Mouse (Mus musculus): ENCODE measurements around the gene Gm20721. TPM values are rescaled to one million over a fixed set of nuclear protein-coding genes. Genes with fewer than 3 reads are reported as not detected.
"Not testable (repeated sequence)": the region's sequence is repeated elsewhere in the genome, so short reads cannot be mapped to it uniquely, and the experiment has no call there.

The Gm20721 gene
- polyA plus RNA-seq (2015; fragmentation: Nextera tagmentation; extraction: Ambion mirVana): 34.1 and 63.1 TPM in 2 replicates

DNA sequence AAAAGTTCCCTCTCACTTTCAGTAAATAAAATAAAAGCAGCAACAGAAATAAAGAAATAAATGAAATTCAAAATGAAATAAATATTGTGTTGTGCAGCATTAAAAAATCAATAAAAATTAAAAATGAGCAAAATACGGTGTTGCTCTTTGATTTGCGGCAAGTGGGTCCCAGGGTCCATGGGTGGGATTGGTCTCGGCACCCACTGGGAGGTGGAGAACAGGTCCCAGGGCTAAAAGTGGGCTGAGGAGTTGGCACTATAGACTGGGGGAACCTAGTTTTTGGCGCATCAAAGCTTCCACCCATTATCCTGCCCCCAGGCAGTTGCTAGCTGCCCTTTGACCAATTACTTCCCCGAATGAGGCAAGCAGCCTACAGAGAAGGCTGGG lies at the start of gene Gm20721:
TSS of gene Gm20721 (minus strand) at position 101 of the 387 bp plus-strand sequence.
- Histone ChIP-seq H3K9ac (ENCODE audit: low read length) (no peak within 1 kb of the TSS), H3K36me3 (ENCODE audit: control insufficient read depth, insufficient read depth, low read length) (peaks cover 24% of the 10 kb centered on the region)

DNA sequence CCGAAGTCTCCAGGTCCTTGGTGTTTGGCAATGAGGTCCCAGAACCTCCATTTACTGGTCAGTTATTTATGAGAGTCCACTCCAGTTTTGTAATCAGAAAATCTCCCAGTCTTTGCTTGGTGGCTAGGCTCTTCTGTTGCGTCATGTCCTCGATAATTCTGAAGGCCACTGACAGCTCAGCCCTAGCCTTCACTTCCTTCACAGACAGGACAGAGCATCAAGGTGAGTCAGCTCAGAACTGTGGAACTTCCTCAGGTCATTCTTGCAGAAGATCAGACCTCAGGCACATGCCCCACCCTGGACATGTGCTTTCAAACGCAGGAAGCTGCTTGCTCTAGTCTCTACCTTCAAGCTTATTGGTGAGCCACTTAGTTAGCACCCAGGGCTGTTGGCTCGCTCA lies 46.9 kb upstream of the Gm20721 start:
- H3K4me1 ChIP-seq (ENCODE audit: control insufficient read depth, insufficient read depth, low read length): no peaks in the 10 kb centered on the region
- no peaks in the 10 kb centered on the region for H3K27me3 ChIP-seq (ENCODE audit: control insufficient read depth, insufficient read depth, low read length)
- no peak overlapping the region for H3K9ac ChIP-seq (ENCODE audit: low read length)
- H3K4me3 ChIP-seq (replicated peaks; ENCODE audit: low read length): no peak overlapping the region
- no peak overlapping the region for H3K4me2 ChIP-seq (ENCODE audit: low read depth, low read length)
- 74% methylated on average over 5 of the region's 5 CpGs for WGBS
- ATAC-seq (ENCODE audit: insufficient read depth, low FRiP score): no peak
- no peak overlapping the region for H3K27ac ChIP-seq (ENCODE audit: low read length)
- H3K36me3 ChIP-seq (ENCODE audit: control insufficient read depth, insufficient read depth, low read length): no peaks in the 10 kb centered on the region
- no peaks in the 10 kb centered on the region for H3K9me3 ChIP-seq (replicated peaks; ENCODE audit: control insufficient read depth, low read length)

More for the DNA sequence above, at the start of gene Gm20721:
- Histone ChIP-seq H3K27me3 (ENCODE audit: control insufficient read depth, insufficient read depth, low read length) (no peaks in the 10 kb centered on the region), H3K4me2 (ENCODE audit: low read depth, low read length) (no peak within 1 kb of the TSS), H3K9me3 (replicated peaks; ENCODE audit: control insufficient read depth, low read length) (no peaks in the 10 kb centered on the region), H3K27ac (ENCODE audit: low read length) (no peak within 1 kb of the TSS), H3K4me1 (ENCODE audit: control insufficient read depth, insufficient read depth, low read length) (peaks cover 25% of the 10 kb centered on the region), H3K4me3 (replicated peaks; ENCODE audit: low read length) (no peak within 1 kb of the TSS)
- ATAC-seq (ENCODE audit: insufficient read depth, low FRiP score): no peak
- WGBS: 94% methylated on average over 5 of the region's 5 CpGs

DNA sequence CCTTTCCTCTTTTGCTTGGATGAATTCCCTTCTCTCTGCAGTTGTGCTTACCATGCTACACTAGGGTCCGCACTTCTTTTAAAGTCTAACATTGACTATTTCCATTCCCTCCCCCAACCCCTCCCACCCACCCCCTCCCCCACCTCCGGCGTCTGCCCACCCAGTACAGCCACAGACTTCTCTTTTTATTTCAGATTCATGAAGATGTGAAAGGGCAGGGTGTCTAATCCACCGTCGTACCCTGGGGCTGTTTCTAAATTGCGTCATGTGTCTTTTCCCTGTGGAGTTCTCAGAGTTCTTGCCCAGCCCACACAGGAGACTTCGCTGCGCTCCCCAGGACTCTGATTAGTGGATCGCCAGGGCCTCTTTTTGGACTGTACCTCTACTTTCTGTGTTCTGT lies 46.0 kb upstream of the Gm20721 start:
- Histone ChIP-seq H3K9ac (ENCODE audit: low read length) (no peak overlapping the region), H3K27me3 (ENCODE audit: control insufficient read depth, insufficient read depth, low read length) (no peaks in the 10 kb centered on the region), H3K9me3 (replicated peaks; ENCODE audit: control insufficient read depth, low read length) (no peaks in the 10 kb centered on the region), H3K4me2 (ENCODE audit: low read depth, low read length) (no peak overlapping the region), H3K27ac (ENCODE audit: low read length) (no peak overlapping the region), H3K4me1 (ENCODE audit: control insufficient read depth, insufficient read depth, low read length) (no peaks in the 10 kb centered on the region), H3K36me3 (ENCODE audit: control insufficient read depth, insufficient read depth, low read length) (no peaks in the 10 kb centered on the region), H3K4me3 (replicated peaks; ENCODE audit: low read length) (no peak overlapping the region)
- no peak for ATAC-seq (ENCODE audit: insufficient read depth, low FRiP score)
- WGBS: 82% methylated on average over 9 of the region's 9 CpGs

DNA sequence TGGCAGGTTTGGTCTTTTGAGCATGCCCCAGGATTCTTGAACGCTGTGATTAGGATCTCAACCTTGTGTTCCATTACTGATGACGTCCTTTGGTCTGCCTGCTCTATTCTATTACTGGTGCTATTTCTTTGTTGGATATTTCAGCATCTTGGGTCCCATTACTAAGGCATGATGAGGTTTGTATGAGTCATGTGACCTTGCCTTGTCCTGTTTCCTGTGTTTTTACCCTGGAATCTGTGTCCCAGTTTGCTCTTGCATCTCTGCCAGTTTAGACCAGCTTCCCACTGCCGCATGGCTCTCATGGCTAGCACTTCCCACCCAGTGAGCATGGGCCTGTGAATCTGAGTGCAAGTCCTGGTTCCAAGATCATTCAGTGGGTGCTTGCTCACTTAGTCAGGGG lies 45.4 kb upstream of the Gm20721 start:
- Histone ChIP-seq H3K36me3 (ENCODE audit: control insufficient read depth, insufficient read depth, low read length) (no peaks in the 10 kb centered on the region), H3K9me3 (replicated peaks; ENCODE audit: control insufficient read depth, low read length) (no peaks in the 10 kb centered on the region), H3K27ac (ENCODE audit: low read length) (no peak overlapping the region), H3K4me2 (ENCODE audit: low read depth, low read length) (no peak overlapping the region), H3K9ac (ENCODE audit: low read length) (no peak overlapping the region), H3K4me3 (replicated peaks; ENCODE audit: low read length) (no peak overlapping the region), H3K27me3 (ENCODE audit: control insufficient read depth, insufficient read depth, low read length) (no peaks in the 10 kb centered on the region), H3K4me1 (ENCODE audit: control insufficient read depth, insufficient read depth, low read length) (no peaks in the 10 kb centered on the region)
- no peak for ATAC-seq (ENCODE audit: insufficient read depth, low FRiP score)
- 93% methylated on average over 3 of the region's 3 CpGs for WGBS

DNA sequence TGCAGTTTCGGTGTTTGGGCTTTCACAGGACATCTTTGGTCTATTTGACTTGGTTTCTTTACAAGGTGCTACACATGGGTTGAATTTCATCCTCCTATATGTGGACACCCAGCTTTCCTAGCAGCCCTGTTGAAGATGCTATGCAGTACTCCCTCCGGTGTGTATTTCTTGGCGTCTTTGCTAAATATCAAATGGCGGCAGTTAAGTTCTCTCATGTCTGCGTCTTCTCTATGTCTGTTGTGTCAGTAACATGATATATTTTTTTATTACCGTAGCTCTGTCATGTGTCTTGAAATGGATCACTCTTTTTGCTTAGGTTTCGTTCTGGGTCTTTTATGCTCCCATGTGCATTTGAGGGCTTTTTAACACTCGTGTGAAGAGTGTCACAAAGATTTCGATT lies 34.5 kb upstream of the Gm20721 start:
- Histone ChIP-seq H3K9me3 (replicated peaks; ENCODE audit: control insufficient read depth, low read length) (no peaks in the 10 kb centered on the region), H3K9ac (ENCODE audit: low read length) (no peak overlapping the region), H3K4me1 (ENCODE audit: control insufficient read depth, insufficient read depth, low read length) (no peaks in the 10 kb centered on the region), H3K27ac (ENCODE audit: low read length) (no peak overlapping the region), H3K4me2 (ENCODE audit: low read depth, low read length) (no peak overlapping the region), H3K36me3 (ENCODE audit: control insufficient read depth, insufficient read depth, low read length) (no peaks in the 10 kb centered on the region), H3K4me3 (replicated peaks; ENCODE audit: low read length) (no peak overlapping the region), H3K27me3 (ENCODE audit: control insufficient read depth, insufficient read depth, low read length) (no peaks in the 10 kb centered on the region)
- ATAC-seq (ENCODE audit: insufficient read depth, low FRiP score): no peak
- WGBS: 86% methylated on average over 9 of the region's 9 CpGs

DNA sequence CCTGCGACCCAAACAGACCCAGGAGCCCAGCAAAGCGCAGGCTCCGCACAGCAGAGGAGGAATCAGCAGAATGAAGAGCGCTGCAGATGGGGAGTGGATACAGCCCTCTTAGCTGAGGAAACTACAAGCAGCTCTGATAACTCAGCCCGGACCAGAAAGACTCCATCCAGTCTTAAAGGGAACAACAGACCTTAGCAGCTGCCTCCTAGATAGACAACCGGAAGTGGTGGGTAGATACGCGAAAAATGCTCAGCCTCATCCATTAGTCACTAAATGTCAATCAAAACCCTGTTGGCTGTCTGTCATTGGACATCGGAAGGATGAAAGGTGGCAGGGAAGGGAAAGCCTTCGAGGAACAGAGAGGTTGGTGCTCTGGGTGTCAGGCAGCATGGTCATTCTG lies 20.1 kb upstream of the Gm20721 start:
- Histone ChIP-seq H3K27ac (ENCODE audit: low read length) (no peak overlapping the region), H3K4me2 (ENCODE audit: low read depth, low read length) (no peak overlapping the region), H3K36me3 (ENCODE audit: control insufficient read depth, insufficient read depth, low read length) (no peaks in the 10 kb centered on the region), H3K27me3 (ENCODE audit: control insufficient read depth, insufficient read depth, low read length) (no peaks in the 10 kb centered on the region), H3K4me3 (replicated peaks; ENCODE audit: low read length) (no peak overlapping the region), H3K9me3 (replicated peaks; ENCODE audit: control insufficient read depth, low read length) (no peaks in the 10 kb centered on the region), H3K4me1 (ENCODE audit: control insufficient read depth, insufficient read depth, low read length) (no peaks in the 10 kb centered on the region), H3K9ac (ENCODE audit: low read length) (no peak overlapping the region)
- no peak for ATAC-seq (ENCODE audit: insufficient read depth, low FRiP score)
- WGBS: 80% methylated on average over 10 of the region's 10 CpGs

DNA sequence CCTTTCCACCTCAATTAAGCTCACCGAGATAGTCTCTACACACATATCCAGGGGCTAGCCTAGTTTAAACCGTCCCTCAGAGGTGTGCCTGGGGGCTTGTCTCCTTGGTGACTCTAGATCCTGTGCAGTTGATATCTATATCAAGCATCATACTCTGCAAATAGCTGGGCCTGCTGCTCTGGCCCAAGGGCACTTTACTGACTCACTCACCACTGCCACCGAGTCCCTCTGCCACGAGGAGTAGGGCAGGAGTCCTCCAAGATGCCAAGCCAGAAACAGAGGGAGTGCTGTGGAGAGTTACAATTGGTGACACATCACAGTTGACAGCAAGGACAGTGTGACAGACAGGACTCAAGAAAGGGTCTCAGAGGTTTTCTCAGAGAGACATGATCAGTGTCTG lies 13.1 kb upstream of the Gm20721 start:
- Histone ChIP-seq H3K27ac (ENCODE audit: low read length) (no peak overlapping the region), H3K36me3 (ENCODE audit: control insufficient read depth, insufficient read depth, low read length) (no peaks in the 10 kb centered on the region), H3K4me2 (ENCODE audit: low read depth, low read length) (no peak overlapping the region), H3K4me3 (replicated peaks; ENCODE audit: low read length) (no peak overlapping the region), H3K4me1 (ENCODE audit: control insufficient read depth, insufficient read depth, low read length) (no peaks in the 10 kb centered on the region), H3K9me3 (replicated peaks; ENCODE audit: control insufficient read depth, low read length) (no peaks in the 10 kb centered on the region), H3K27me3 (ENCODE audit: control insufficient read depth, insufficient read depth, low read length) (no peaks in the 10 kb centered on the region), H3K9ac (ENCODE audit: low read length) (no peak overlapping the region)
- no peak for ATAC-seq (ENCODE audit: insufficient read depth, low FRiP score)
- 72% methylated on average over 4 of the region's 4 CpGs for WGBS

DNA sequence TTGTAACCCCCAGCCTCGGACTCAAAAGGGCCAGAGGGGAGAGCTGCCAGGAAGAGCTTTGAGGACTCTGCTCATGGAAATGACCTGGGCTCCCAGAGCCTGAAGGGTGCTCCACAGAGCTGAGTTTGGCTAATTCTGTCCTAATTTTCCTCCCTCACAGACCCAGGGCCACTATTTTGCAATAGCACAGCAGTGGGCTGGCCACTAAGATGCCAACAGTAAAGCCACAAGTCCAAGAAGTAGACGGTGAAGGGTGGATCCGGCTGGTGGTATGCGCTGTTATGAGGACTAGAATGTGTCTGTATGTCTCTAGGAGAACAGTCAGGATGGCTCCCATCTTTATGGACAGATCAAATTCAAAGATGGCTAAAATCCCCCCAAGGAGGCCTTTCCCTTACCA lies 12.0 kb upstream of the Gm20721 start:
- 87% methylated on average over 4 of the region's 4 CpGs for WGBS
- no peak overlapping the region for H3K9ac ChIP-seq (ENCODE audit: low read length)
- no peaks in the 10 kb centered on the region for H3K9me3 ChIP-seq (replicated peaks; ENCODE audit: control insufficient read depth, low read length)
- H3K4me3 ChIP-seq (replicated peaks; ENCODE audit: low read length): no peak overlapping the region
- H3K27me3 ChIP-seq (ENCODE audit: control insufficient read depth, insufficient read depth, low read length): no peaks in the 10 kb centered on the region
- ATAC-seq (ENCODE audit: insufficient read depth, low FRiP score): no peak
- H3K36me3 ChIP-seq (ENCODE audit: control insufficient read depth, insufficient read depth, low read length): no peaks in the 10 kb centered on the region
- H3K4me1 ChIP-seq (ENCODE audit: control insufficient read depth, insufficient read depth, low read length): no peaks in the 10 kb centered on the region
- no peak overlapping the region for H3K4me2 ChIP-seq (ENCODE audit: low read depth, low read length)
- H3K27ac ChIP-seq (ENCODE audit: low read length): no peak overlapping the region

DNA sequence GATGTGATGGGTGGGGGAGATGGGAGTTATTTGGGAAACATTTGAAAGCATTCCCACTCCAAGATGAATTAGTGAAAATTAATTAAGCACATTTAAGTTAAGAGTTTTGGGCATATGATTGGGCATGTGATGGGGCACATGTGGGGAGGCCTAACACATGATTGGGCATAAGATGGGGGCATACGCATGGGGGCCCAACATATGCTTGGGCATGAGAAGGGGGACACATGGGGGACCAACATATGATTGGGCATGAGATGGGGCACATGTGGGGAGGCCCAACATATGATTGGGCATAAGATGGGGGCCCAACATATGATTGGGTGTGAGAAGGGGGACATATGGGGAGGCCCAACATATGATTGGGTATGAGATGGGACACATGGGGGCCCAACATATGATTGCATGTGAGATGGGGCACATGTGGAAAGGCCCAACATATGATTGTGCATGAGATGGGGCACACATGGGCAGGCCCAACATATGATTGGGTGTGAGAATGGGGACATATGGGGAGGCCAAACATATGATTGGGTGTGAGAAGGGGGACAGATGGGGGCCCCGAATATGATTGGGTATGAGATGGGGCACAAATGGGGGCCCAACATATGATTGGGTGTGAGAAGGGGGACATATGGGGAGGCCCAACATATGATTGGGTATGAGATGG lies 622 bp upstream of the Gm20721 start:
- H3K9ac ChIP-seq (ENCODE audit: low read length); H3K4me2 ChIP-seq (ENCODE audit: low read depth, low read length); H3K4me3 ChIP-seq (replicated peaks; ENCODE audit: low read length); H3K9me3 ChIP-seq (replicated peaks; ENCODE audit: control insufficient read depth, low read length); H3K27ac ChIP-seq (ENCODE audit: low read length); H3K27me3 ChIP-seq (ENCODE audit: control insufficient read depth, insufficient read depth, low read length); ATAC-seq (ENCODE audit: insufficient read depth, low FRiP score): not testable (repeated sequence)
- Histone ChIP-seq H3K4me1 (ENCODE audit: control insufficient read depth, insufficient read depth, low read length) (peaks cover 20% of the 10 kb centered on the region), H3K36me3 (ENCODE audit: control insufficient read depth, insufficient read depth, low read length) (peaks cover 24% of the 10 kb centered on the region)
- WGBS: 96% methylated on average over 2 of the region's 2 CpGs

Data from stomach, embryonic 16.5 days (tissue).